Mouse (Mus musculus) Muller cell, postnatal 12 days (primary cell): ENCODE data around the gene Mycbp2.
A peak's percentile ranks its signal among the peaks of the same experiment; 100 is the strongest.

Experiments used
- DNase-seq: peaks from one replicate; pipeline ENCODE4 v3.0.0-alpha.2; 2015; ENCODE audit errors: inconsistent ontology term

Gene Mycbp2

DNA sequence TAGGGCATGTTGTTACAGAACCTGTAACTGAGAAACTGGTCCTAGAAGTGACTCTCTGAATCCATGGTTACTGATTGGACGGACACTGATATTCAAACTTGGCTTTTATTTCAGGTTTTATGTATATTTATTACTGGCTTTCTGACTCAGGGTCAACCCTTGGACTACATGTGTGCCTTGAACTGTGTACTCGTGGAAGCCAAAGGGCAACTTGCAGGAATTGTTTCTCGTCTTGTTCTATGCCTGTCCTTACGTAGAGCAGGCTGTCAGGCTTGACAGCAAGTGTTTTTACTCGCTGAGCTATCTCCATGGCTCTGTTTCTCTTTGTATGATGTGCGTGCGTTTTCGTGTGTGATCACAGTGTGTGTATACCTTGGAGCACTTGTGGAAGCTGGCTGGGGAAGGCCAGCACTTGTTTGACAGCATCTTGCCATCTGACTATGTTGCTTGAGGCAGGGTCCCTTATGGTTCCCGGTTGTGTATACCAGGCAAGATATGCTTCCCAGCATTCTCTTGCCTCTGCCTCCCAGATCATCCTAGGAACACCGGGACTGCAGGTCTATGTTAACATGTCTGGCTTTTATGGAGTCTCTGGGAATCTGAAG, 243.8 kb downstream of the Mycbp2 start:
- no peak for DNase-seq

DNA sequence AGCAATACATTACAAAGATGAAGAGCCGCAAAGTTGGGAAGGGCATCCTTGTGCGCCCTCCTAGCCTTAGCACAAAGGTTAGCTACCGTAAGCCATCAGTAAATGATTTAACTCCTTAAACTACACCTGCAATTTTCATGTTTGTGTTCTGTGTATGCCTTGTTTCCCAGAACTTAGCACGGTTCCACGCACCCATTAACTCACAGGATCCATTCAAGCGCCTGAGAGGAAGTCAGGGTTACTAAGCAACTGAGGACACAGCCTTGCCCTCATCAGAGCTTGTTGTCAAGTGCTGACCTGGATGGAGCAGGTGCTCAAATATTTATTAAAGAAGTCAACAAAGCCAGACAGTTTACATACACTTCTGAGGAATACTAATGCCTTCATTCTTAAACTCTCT, 244.4 kb downstream of the Mycbp2 start:
- DNase-seq = no peak

DNA sequence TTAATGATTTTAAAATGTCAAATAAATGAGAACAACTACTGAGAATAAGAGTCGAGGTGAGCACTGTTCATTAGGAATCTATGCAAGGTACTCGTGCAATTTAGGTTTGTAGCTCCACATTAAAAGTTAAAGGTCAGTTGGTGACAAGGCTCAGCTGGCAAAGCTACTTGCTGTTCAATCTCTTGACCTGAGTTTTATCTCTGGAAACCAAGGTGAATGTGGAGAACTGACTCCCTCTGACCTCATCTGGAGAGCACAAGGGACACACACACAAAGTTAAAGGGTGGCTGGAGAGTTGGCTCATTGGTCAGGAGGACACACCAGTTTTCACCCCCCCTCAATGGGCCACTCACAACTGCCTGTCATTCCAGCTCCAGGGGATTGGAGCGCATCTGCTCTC, 245.4 kb downstream of the Mycbp2 start:
- no peak for DNase-seq

DNA sequence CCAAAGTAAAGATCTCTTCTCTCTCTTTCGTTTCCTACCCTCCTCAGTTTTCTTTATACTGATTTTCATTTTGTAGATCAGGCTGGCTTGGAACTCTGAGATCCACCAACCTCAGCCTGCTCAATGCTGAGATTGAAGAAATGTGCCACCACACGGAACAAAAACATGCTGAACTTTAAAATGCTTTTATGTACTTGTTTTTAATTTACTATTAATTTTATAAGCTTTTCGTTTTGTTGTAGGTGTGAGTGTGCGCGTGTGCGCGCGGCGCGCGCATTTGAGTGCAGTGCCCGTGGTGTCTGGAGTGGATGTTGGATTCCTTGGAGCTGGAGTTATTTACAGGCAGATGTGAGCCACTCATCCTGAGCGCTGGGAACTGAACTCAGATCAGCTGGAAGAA, 246.3 kb downstream of the Mycbp2 start:
- no peak for DNase-seq

DNA sequence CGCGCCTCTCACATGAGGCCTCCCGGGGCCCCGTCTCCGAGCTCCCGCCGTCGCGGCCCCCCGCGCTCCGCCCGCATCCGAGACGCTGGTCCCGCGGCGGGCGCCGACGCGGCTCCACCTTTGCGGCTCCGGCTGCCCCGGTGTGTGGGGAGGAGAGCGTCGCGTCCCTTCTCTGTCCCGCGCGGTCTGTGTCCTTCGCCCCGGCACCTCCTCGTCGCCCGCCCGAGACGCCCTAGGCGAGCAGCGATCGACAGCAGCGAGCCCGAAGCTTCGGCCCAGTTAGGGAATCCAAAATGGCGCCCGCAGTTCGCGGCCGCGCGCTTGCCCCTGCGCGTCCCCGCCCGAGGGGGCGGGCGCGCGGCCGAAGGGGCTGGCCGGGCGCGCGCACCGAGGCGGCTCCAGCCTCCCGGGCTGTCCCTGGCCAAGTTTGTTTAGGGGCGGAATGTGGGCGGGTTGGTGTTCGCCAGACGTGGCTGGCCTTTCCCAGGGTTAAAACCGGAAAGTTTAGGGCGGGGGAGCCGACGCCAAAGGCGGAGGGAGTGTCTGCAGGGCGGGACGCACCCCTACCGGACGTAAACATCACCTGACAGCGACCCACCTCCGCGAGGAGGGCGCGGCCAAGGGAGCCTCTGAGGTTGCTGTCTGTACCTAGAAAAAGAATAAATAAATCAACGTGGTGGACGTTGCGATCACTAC, 247.2 kb downstream of the Mycbp2 start, which contains the start of gene Fbxl3:
TSS of gene Fbxl3 (minus strand) at position 329 of the 696 bp plus-strand sequence.
- DNase-seq = peak; percentile 96

DNA sequence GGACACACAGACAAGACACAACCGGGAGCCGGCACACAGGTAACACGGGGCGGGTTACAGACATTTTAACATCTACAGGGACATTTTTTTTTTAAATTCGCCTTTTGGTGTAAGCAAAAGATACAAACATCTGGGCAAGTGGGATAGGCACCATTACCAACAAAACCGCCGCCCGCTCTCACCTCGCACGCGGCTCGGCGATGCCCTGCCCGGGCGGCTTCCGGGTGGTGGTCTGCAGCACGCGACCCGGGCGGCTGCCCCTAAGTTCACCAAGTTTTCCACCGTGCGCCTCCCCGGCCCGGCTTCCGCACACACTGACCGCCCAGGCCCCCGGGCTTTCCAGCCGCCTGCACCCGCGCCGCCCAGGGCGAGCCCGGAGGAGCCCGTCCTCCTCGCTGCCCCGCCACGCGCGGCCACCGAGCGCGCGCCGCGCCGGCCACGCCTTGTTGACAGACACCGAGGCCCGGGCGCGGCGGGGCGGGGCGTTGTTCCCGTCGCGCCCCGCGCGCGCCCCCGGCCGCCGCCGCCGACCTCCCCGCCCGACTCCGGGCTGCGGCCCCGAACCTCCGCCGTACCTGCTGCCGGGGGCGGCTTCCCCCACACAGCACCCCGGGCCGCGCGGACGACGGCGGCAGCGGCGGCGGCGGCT, 247.9 kb downstream of the Mycbp2 start:
- DNase-seq = peak; percentile 92

DNA sequence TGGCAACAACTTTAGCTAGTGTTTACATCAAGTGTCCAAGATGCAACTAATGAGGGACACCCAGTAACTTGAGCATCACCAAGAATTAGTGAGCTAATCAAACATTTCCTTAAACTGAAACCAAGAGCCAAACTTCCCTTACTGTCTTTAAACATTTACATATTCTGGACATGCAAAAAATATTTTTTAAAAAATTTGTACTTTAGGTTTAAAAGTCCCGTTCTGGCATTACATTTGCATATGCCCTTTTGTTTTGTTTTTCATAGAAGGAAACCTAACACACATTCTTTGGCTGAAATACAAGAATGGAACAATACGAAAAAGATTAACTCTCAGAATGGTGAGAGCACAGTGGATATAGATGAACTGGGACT, 248.4 kb downstream of the Mycbp2 start:
- DNase-seq = peak; percentile 17

DNA sequence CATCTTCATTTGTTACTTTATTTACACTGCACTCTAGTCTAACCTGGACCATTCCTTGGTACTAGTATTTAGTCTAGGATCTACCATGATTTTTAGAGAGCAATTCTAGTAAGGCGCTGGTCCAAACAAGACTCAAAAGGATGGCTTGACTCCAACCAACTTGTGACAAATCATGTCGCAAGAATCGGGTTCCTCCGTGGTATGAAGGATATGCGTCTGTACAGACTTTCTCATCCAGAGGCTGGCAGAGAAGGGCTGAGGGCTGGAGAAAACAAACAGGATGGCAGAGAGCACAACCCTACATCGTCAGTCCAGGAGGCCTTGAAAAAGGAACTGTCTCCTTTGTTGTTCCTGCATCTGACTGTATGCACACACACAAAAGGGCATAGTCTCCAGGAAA, 250.0 kb downstream of the Mycbp2 start:
- DNase-seq = peak; percentile 41

DNA sequence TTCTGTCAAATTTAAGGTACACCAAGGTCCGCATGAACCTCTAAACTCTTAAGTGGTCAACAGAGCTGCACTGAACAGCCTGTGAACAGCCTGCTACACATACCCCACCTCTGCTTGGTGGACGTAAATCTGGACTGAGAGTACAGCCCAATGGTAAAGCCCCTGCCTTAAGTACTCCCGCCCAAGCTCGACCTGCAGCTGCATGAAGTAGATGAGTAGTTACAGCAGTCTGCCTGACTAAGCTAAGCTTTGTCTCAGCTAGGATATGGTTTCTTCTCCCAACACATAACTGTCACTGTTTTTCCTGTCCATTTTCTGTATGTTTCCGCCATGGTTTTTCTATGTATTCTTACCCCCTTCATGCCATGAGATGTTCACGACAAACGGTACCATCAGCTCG, 250.8 kb downstream of the Mycbp2 start:
- DNase-seq = no peak

DNA sequence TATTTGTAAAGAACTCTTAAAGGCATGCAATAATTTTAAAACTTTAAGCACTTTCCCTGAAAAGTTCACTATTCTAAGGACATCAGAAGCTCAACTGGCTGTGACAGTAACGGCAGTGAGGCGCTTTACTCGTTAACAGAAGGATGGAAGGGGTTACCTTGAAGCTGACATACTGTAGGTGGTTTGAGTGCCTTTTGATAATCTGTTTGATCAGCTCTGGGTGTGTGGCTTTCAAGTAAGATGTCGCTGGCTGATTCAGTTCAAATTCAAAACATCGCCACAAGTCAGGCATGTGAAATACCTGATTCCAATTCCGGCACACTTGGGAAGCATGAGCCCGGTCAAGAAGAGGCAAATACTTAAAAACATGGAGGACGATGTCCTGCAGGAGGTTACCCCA, 251.6 kb downstream of the Mycbp2 start:
- DNase-seq = no peak

DNA sequence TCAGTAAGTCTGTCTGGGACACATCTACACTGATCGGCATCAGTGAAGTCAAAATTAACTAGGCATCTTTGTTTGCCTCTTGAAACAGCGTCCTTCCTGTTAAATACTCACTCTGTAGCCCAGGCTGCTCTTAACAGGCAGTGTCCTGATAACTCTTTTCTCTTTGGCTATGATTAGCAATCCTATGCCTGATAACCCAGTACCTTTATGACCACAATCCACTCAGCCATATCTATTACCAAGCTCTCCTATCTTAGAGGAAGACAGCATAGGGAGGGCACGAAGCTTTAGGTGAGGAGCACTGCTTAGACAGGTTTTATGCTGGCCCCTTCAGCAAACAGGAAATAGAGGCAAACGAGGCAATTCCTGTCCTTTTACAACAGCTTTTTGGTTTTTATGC, 252.9 kb downstream of the Mycbp2 start:
- no peak for DNase-seq

DNA sequence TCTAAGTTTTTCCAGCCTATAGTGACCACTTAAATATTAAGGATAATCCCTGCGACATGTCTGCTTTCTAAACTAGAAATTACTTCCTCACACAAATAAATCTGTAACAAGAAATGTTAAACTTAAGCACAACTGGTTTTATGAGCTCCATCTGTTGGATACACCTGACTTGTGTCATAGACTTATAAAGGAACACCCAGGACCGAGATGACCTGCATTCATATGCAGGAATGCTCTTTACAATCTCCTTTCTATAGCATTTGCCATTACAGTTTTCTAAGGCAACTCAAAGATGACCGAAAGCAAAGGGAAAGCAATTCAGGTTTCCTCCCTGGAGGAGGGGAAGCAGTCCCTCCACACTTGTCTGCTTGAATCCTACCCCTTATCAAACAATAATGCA, 253.4 kb downstream of the Mycbp2 start:
- DNase-seq = no peak

DNA sequence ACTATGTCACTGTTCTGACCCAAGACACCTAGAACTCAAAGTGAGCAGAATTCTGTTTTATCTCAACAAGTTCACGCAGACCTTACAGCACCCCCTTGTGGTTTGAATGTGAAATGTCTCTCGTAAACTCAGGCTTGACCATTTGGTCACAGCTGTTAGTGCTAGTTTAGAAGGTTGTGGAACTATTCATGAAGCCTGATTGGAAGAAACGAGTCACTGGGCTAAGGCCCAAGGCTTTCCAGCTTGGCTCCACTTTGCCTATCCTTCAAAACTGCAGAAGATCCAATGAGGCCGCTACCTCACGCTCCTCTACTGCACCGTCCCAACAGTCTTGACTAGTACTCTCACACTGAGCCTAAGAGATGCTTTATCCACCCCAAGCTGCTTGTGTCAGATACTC, 258.0 kb downstream of the Mycbp2 start:
- peak; percentile 47 for DNase-seq

DNA sequence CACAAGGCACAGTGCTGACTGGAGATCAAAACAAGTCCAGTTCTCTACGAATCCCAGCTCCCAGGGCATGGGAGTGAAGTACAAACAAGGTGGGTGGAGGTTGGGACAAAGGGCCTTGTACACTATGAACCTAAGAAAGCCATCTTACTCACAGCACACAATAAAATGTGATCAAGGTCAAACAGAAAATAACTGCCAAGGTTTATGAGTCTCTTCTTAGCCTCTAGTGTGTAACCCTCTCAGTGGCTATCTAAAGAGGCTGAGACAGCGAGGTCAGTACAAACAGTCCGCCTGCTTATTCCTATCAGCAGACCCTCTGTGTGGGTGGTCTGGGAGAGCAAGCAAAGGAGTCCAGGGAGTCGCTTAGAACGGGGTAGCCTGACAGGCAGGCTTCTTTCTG, 258.8 kb downstream of the Mycbp2 start:
- no peak for DNase-seq

DNA sequence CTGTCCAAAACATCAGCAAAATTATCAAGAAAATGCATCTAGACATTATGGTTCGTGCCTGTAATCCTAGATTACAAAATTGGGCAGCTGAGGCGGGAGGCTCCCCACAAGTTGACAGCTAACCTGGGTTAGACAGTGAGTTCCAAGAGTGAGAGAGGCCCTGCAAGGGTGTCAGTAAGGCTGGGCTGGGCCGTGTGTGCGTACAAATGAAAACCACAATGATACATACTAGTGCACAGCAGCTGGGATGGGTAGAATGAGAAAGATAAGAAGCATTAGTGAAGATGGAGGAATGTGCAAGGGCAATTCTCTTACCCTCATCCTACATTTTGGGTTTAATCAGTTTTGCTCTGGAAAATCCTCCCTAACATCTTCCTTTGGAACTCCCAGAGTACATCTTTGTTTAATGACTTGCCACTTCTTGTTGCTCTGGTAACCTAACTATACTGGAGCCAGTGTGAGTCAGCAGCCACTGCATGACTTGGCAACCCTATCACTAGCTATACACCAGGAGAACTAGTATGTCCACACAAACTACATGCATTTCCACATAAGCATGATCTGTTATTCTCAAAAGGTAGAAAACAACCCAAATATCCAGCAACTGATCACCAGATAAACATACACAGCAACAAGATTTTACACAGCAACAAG, 259.8 kb downstream of the Mycbp2 start:
- DNase-seq = peak; percentile 56

DNA sequence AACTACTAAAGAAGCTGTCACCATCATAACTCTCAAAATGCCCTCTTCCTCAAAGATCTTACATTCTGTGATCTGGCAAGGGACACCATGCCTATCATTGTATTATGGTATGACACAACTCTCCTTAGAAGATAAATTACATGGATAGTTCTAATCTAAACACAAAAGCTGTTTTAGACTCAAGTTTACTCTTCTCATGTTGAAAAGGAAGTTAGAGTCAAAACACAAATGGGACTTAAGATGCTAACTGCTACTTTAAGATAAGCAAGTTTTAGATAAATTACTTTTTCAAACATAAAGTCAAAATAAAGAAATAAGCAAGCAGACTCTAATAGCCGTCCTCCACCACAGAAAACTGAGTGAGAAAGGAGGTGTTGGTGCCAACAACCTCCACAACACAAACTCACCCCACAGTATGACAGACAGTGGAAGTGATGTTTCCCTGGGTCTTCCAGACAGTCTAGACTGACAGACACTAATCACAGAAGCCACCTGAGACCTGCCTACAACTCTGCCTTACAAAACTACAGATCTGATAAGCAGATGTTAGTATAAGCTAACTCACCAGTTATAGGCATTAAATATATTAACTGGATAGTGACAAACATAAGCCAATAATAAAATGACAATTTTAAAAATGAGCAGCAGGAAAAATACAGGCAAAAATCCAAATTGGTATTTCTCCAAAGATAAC, 260.6 kb downstream of the Mycbp2 start:
- DNase-seq = no peak

DNA sequence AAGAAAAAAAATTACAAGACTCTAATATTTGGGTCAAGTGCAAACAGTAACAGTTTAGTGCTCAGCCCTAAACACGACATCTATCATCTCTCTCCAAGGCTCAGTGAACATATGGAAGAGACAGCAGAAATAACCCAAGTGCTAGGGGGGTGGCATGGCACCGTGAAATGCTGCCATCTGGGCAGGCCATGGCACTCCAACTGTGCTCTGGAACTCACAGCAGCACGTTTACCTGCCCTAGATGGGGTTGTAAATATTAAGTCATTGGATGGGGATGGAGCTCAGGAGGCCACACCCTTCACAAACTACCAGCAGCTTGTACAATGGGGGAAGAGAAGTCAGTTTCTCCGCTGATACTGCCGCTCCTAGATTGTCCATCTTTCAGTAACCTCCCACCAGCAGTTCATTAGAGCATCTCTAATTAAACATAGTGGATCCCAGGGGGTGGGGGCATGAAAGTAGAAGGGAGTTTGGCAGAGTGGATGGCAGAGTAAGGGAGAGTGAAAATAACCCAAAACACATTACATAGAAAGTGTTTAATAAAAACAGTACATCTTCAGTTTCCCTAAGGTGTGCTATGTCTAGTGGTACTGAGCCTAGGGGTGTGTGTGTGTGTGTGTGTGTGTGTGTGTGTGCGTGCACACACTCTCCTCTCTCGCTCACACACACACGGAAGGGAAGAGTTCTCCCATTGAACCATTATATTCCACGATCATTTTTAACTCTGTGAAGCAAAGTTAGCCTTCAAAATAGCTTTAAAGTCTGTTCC, 267.2 kb downstream of the Mycbp2 start:
- no peak for DNase-seq

DNA sequence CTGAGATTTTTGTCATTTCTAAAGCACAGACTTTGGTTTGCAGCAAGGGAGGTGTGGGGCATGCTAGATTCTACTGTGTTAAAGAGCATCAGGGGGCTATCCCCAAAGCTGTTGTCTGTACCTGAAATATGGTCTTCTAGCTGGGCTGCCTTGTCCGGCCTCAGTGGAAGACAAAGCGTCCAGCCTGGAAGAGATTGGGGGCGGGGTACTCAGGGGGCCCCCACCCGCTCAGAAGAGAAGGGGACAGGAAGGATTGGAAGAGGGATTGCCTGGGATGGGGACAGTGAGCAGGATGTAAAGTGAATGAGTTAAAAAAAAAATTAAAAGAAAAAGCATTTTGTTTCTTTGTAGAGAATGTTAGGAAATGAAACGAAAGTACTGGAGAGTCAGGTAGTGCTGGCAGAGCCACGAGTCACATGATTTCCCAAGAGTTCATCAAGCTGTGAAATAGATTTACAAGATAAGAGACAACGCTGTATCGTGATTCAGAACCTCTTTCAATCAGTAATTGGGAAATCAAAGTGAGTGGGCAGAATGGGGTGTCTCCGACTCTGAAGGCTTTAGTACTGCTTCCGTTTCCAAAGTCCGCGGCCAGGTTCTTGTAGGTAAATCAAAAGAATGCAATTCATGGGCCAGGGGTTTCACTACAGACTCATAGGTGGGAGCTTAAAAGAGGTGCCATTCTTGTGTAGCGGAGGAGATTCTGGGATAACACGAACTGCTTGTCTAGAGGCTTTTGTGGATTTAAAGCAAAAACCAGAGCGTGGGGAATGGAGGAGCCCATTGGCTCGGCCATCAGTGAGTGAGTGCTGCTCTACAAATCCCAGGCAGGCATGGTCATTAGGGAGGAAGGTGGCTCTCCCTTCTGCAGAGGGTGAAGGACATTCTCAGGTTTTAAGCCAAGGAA, 268.4 kb downstream of the Mycbp2 start:
- DNase-seq = no peak

DNA sequence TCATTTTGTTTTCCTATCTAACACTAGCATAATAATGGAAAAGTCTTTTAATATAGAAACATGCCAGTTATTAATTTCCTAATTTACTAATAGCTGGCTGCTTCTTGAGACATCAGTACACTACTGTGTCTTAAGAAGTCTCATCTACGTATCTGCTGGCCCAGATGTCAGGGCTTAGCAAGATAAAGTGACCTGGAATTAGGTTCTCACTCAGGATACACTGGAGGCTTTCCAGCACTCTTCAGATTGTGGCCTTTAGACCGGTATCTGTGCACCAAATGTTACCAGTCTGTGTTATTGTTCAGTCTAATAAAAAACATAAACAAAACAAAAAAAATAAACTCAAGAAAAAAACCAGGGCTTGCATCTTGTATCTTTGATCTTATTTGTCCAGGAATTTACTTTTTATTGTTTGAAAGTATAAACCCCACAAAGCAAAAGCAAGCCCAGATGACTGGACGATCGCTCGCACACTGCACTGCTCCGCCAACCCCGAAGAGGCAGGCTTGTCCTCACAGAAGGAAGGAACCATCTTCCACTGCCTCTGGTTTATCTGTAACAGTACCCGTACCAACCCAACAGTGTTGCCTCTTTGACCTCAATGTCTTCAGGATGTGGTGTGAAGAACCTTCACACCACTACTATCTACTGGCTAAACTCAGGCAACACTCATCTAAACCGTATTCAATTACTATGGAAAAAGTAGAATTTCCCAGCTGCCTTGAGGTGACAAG, 269.2 kb downstream of the Mycbp2 start:
- DNase-seq = no peak

DNA sequence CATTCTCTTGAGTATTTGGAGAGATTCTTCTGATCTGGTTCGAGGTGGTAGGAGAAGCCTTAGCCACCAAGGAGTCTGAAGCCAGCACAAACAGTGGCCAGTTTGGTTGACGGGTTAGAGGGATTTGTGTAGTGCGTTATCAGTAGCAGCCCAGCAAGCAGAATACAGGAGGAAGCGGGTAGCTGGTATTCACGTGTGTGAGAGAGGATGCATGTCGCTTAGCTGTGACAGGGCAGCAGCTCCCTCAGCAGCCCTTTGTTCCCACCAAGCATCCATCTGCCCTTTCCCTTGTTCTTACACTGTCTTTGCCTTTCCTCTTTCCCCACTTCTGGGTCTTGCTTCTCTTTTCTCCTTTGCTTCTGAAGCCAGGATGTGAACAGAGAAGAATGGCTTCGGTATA, 271.4 kb downstream of the Mycbp2 start:
- no peak for DNase-seq
